Mouse (Mus musculus) forebrain, embryonic 13.5 days (tissue): ENCODE data around the gene Col6a6. TPM values are rescaled to one million over a fixed set of nuclear protein-coding genes. Genes with fewer than 3 reads are reported as not detected.
"Not testable (repeated sequence)": the region's sequence is repeated elsewhere in the genome, so short reads cannot be mapped to it uniquely, and the experiment has no call there.

Experiments used
- ATAC-seq: fragments of 200-750 bp; cut with Nextera tagmentation; 2 replicates; pipeline ENCODE4 v1.8.0; 2017
- H3K27ac ChIP-seq: fragments of 300-500 bp; sonication (generic); 2 replicates; pipeline ENCODE4 v1.5.1; 2015; ENCODE audit warnings: inconsistent platforms, mild to moderate bottlenecking, moderate library complexity
- H3K27me3 ChIP-seq: fragments of 300-500 bp; sonication (generic); 2 replicates; pipeline ENCODE4 v1.6.1; 2015; ENCODE audit warnings: mild to moderate bottlenecking, inconsistent platforms
- H3K36me3 ChIP-seq: fragments of 300-500 bp; sonication (generic); 2 replicates; pipeline ENCODE4 v1.6.1; 2015; ENCODE audit warnings: mild to moderate bottlenecking, inconsistent platforms; ENCODE audit not compliant: poor library complexity, severe bottlenecking
- H3K4me1 ChIP-seq: fragments of 300-500 bp; sonication (generic); 2 replicates; pipeline ENCODE4 v1.6.1; 2015; ENCODE audit warnings: inconsistent platforms
- H3K4me2 ChIP-seq: fragments of 300-500 bp; sonication (generic); 2 replicates; pipeline ENCODE4 v1.6.1; 2015; ENCODE audit warnings: inconsistent platforms, mild to moderate bottlenecking, moderate library complexity
- H3K4me3 ChIP-seq: fragments of 300-500 bp; sonication (generic); 2 replicates; pipeline ENCODE4 v1.5.1; 2015; ENCODE audit warnings: mild to moderate bottlenecking, inconsistent platforms
- H3K9ac ChIP-seq: fragments of 300-500 bp; sonication (generic); 2 replicates; pipeline ENCODE4 v1.6.1; 2015; ENCODE audit warnings: mild to moderate bottlenecking, inconsistent platforms
- H3K9me3 ChIP-seq: fragments of 300-500 bp; sonication (generic); replicated peaks from 2 replicates; pipeline ENCODE4 v1.6.1; 2016; ENCODE audit warnings: inconsistent platforms
- WGBS: fragments of 180-500 bp; shearing (Covaris S2); methylation state at CpG from one replicate; pipeline ENCODE4 v1.1.7; 2015; 5-methylcytosine and 5-hydroxymethylcytosine counted together
- polyA plus RNA-seq: library from polyadenylated mRNA; unstranded; fragments of >200 nt; fragmentation: Nextera tagmentation; extraction: Ambion mirVana; gene quantifications from 2 replicates; pipeline ENCODE4 v1.2.1, GENCODE M21; 2015

Gene Col6a6
- 0.01 and 0.03 TPM in 2 replicates for polyA plus RNA-seq

GRCm38 (mm10) chr9:105827791-105828385, at the start of gene Col6a6:
Gene Col6a6 (minus strand): TSS chr9:105828160.
- Histone ChIP-seq H3K4me1 (no peaks in the 10 kb centered on the region), H3K27me3 (0 out of 2 replicates have a peak, but pooled peaks cover 2% of the 10 kb centered on the region), H3K9ac (no peak within 1 kb of the TSS), H3K4me2 (peak within 1 kb of the TSS; percentile 23; the same call in 1 of the 2 replicates), H3K27ac (no peak within 1 kb of the TSS), H3K9me3 (no peaks in the 10 kb centered on the region), H3K4me3 (no peak within 1 kb of the TSS), H3K36me3 (no peaks in the 10 kb centered on the region)
- ATAC-seq, result no peak
- 19% methylated on average over 20 of the region's 20 CpGs for WGBS

GRCm38 (mm10) chr9:105876124-105876523, 48.2 kb upstream of the Col6a6 start:
- no peaks in the 10 kb centered on the region for H3K36me3 ChIP-seq
- no peaks in the 10 kb centered on the region for H3K9me3 ChIP-seq
- no peak overlapping the region for H3K27ac ChIP-seq
- no peaks in the 10 kb centered on the region for H3K27me3 ChIP-seq
- 89% methylated on average over 4 of the region's 4 CpGs for WGBS
- H3K4me1 ChIP-seq, result no peaks in the 10 kb centered on the region
- no peak overlapping the region for H3K4me3 ChIP-seq
- ATAC-seq, result no peak
- no peak overlapping the region for H3K4me2 ChIP-seq
- H3K9ac ChIP-seq, result no peak overlapping the region

- no peak for ATAC-seq
- no peaks in the 10 kb centered on the region for H3K36me3 ChIP-seq
- H3K4me3 ChIP-seq, result no peak overlapping the region
- 73% methylated on average over 14 of the region's 14 CpGs for WGBS
- no peaks in the 10 kb centered on the region for H3K4me1 ChIP-seq
- H3K4me2 ChIP-seq, result no peak overlapping the region
- H3K27me3 ChIP-seq, result no peaks in the 10 kb centered on the region
- no peaks in the 10 kb centered on the region for H3K9me3 ChIP-seq
- 0 out of 2 replicates have a peak overlapping the region, but pooled peaks have one; percentile 37 for H3K9ac ChIP-seq
- no peak overlapping the region for H3K27ac ChIP-seq
Observed at GRCm38 (mm10) chr9:105871643-105872042, 43.7 kb upstream of the Col6a6 start.

- Histone ChIP-seq H3K4me1 (no peaks in the 10 kb centered on the region), H3K4me3 (no peak overlapping the region), H3K4me2 (no peak overlapping the region), H3K27me3 (no peaks in the 10 kb centered on the region), H3K9ac (no peak overlapping the region), H3K36me3 (no peaks in the 10 kb centered on the region), H3K27ac (no peak overlapping the region), H3K9me3 (no peaks in the 10 kb centered on the region)
- WGBS, result 15% methylated on average over 6 of the region's 6 CpGs
- peak; percentile 61; the same call in 1 of the 2 replicates for ATAC-seq
Observed at GRCm38 (mm10) chr9:105857773-105858172, 29.8 kb upstream of the Col6a6 start.

- H3K4me3 ChIP-seq, result no peak overlapping the region
- H3K27ac ChIP-seq, result no peak overlapping the region
- H3K4me2 ChIP-seq, result no peak overlapping the region
- WGBS, result 93% methylated on average over 1 of the region's 1 CpGs
- H3K9ac ChIP-seq, result no peak overlapping the region
- H3K27me3 ChIP-seq, result no peaks in the 10 kb centered on the region
- H3K36me3 ChIP-seq, result no peaks in the 10 kb centered on the region
- no peaks in the 10 kb centered on the region for H3K9me3 ChIP-seq
- ATAC-seq, result no peak
- H3K4me1 ChIP-seq, result no peaks in the 10 kb centered on the region
Observed at GRCm38 (mm10) chr9:105852778-105853065, 24.8 kb upstream of the Col6a6 start.

GRCm38 (mm10) chr9:105852015-105852777, 24.2 kb upstream of the Col6a6 start:
- 83% methylated on average over 14 of the region's 14 CpGs for WGBS
- H3K4me3 ChIP-seq, result no peak overlapping the region
- no peak overlapping the region for H3K27ac ChIP-seq

GRCm38 (mm10) chr9:105851011-105851410, 23.1 kb upstream of the Col6a6 start:
- H3K27me3 ChIP-seq, result no peaks in the 10 kb centered on the region
- H3K4me3 ChIP-seq, result no peak overlapping the region
- no peaks in the 10 kb centered on the region for H3K4me1 ChIP-seq
- no peak overlapping the region for H3K4me2 ChIP-seq
- H3K36me3 ChIP-seq, result no peaks in the 10 kb centered on the region
- no peak overlapping the region for H3K9ac ChIP-seq
- no peak for ATAC-seq
- no peaks in the 10 kb centered on the region; the same call in 1 of the 2 replicates for H3K9me3 ChIP-seq
- 82% methylated on average over 3 of the region's 3 CpGs for WGBS
- no peak overlapping the region for H3K27ac ChIP-seq

More at GRCm38 (mm10) chr9:105852015-105852777, 24.2 kb upstream of the Col6a6 start:
- Histone ChIP-seq H3K4me2 (no peak overlapping the region), H3K27me3 (no peaks in the 10 kb centered on the region), H3K9me3 (no peaks in the 10 kb centered on the region), H3K36me3 (no peaks in the 10 kb centered on the region), H3K9ac (no peak overlapping the region), H3K4me1 (no peaks in the 10 kb centered on the region)
- no peak for ATAC-seq

GRCm38 (mm10) chr9:105848396-105848795, 20.4 kb upstream of the Col6a6 start:
- Histone ChIP-seq H3K4me2 (no peak overlapping the region), H3K4me3 (no peak overlapping the region), H3K36me3 (no peaks in the 10 kb centered on the region), H3K27ac (no peak overlapping the region), H3K27me3 (no peaks in the 10 kb centered on the region), H3K9ac (no peak overlapping the region), H3K9me3 (no peaks in the 10 kb centered on the region; the same call in 1 of the 2 replicates), H3K4me1 (no peaks in the 10 kb centered on the region)
- no peak for ATAC-seq
- WGBS, result 82% methylated on average over 4 of the region's 4 CpGs

GRCm38 (mm10) chr9:105847261-105847660, 19.3 kb upstream of the Col6a6 start:
- H3K36me3 ChIP-seq, result no peaks in the 10 kb centered on the region
- H3K9me3 ChIP-seq, result no peaks in the 10 kb centered on the region; the same call in 1 of the 2 replicates
- WGBS, result 95% methylated on average over 5 of the region's 5 CpGs

GRCm38 (mm10) chr9:105841386-105841785, 13.4 kb upstream of the Col6a6 start:
- WGBS, result 72% methylated on average over 5 of the region's 5 CpGs
- not testable (repeated sequence) for H3K9me3 ChIP-seq, ATAC-seq, H3K4me1 ChIP-seq, H3K27ac ChIP-seq, H3K36me3 ChIP-seq, H3K27me3 ChIP-seq, H3K9ac ChIP-seq, H3K4me3 ChIP-seq, H3K4me2 ChIP-seq

More at GRCm38 (mm10) chr9:105847261-105847660, 19.3 kb upstream of the Col6a6 start:
- H3K27me3 ChIP-seq, result no peaks in the 10 kb centered on the region
- no peaks in the 10 kb centered on the region for H3K4me1 ChIP-seq
- H3K9ac ChIP-seq, result no peak overlapping the region
- no peak overlapping the region for H3K27ac ChIP-seq
- H3K4me3 ChIP-seq, result no peak overlapping the region
- ATAC-seq, result no peak
- no peak overlapping the region for H3K4me2 ChIP-seq

- Histone ChIP-seq H3K4me1 (no peaks in the 10 kb centered on the region), H3K9me3 (no peaks in the 10 kb centered on the region), H3K4me3 (no peak overlapping the region), H3K36me3 (no peaks in the 10 kb centered on the region), H3K9ac (no peak overlapping the region), H3K27ac (no peak overlapping the region), H3K27me3 (no peaks in the 10 kb centered on the region), H3K4me2 (no peak overlapping the region)
- 85% methylated on average over 5 of the region's 5 CpGs for WGBS
- ATAC-seq, result no peak
Observed at GRCm38 (mm10) chr9:105839147-105839515, 11.2 kb upstream of the Col6a6 start.

GRCm38 (mm10) chr9:105838396-105839146, 10.6 kb upstream of the Col6a6 start:
- no peaks in the 10 kb centered on the region for H3K27me3 ChIP-seq
- H3K27ac ChIP-seq, result no peak overlapping the region
- H3K4me3 ChIP-seq, result no peak overlapping the region
- no peaks in the 10 kb centered on the region for H3K36me3 ChIP-seq
- 86% methylated on average over 4 of the region's 4 CpGs for WGBS
- H3K4me2 ChIP-seq, result no peak overlapping the region
- H3K4me1 ChIP-seq, result no peaks in the 10 kb centered on the region
- no peaks in the 10 kb centered on the region for H3K9me3 ChIP-seq
- no peak for ATAC-seq
- no peak overlapping the region for H3K9ac ChIP-seq
